Mouse (Mus musculus) central nervous system, embryonic 11.5 days (tissue): ENCODE results near the gene Nagk. TPM values are rescaled to one million over a fixed set of nuclear protein-coding genes. Genes with fewer than 3 reads are reported as not detected.

ENCODE experiments used
- polyA plus RNA-seq: library from polyadenylated mRNA; depleted of rRNA; stranded (reverse); fragments of >200 nt; gene quantifications from 2 replicates; pipeline ENCODE4 v1.2.3, GENCODE M21; 2012; rRNA removed

The Nagk gene
- polyA plus RNA-seq: 24.4 and 25.9 TPM in 2 replicates

DNA sequence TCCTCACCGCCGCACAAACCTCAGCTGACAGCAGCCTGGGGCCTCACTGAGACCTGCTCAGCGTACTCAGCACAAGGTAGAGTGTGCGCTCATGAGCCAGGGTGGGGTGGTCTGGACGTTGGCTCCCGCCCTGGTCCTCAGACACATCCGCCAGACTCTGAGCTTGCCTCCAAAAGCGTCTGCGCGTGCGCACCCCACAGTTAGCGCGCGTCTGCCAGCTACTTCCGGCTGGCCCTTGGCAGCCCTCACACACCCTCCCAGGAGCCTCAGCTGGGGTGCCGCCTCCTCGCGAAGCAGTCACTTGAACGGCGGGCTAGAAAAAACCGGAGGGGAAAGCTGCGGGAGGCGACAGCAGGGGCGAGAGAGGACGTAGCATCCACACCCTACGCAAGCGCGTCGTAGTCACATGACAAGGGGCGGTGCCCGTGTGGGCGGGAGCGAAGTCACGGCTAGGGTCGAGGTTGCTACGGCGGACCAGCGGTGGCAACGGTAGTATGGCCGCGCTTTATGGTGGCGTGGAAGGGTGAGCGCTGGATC, at the start of gene Nagk:
Nagk (plus strand) TSS at position 223 of the 537 bp plus-strand sequence.

DNA sequence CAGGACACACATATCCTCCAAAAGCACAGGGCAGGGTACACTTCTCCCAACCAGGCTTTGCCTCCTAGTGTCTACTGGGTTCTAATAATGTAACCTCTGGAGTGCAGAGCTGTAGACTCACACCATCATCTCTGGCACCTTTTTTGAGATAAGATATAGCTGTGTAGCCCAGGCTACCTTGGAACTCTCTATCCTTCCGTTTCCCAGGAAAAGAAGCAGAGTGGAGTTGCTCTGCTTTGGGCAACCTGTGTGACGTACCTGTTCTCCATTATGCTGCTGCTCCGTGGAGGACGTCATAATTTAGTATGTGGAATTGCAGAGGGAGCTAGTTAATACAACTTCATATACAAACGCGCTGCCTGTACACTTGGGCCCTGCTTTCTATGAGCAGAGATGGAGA, 32.4 kb upstream of the Nagk start, which contains the start of gene Ankrd53:
Ankrd53 (plus strand) TSS at position 301 of the 400 bp plus-strand sequence.

DNA sequence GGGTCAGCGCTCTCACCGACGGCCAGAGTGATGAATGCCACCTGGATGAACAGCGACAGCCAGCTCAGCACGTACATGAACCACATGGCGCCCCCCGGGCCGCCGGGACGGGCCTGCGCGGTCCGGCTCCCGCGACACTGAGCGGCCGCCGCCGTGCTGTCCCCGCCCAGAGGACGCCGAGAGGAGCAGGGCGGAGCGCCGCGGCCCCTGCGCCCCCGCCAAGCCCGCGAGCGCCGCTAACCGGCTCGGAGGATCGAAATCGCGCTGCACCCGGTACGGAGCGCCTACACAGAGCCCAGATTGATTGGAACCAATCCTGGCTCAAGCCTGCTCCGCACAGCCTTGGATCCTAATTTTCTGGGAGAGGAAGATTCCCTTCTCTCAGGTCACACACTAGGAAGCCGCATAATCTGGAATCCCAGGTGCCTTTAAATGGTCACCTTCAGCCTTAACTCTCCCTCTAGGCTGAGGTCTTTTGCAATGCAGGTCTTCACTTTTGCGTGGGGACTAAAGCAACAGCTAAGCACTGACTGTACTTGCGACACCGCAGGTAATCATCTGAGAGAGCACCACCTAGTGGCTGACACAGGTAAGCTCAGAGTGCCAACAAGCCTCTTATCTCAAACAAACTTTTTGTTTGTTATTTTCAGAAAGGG, 19.0 kb upstream of the Nagk start, which contains the start of gene Tex261:
Tex261 (minus strand) TSS at position 176 of the 656 bp plus-strand sequence.

DNA sequence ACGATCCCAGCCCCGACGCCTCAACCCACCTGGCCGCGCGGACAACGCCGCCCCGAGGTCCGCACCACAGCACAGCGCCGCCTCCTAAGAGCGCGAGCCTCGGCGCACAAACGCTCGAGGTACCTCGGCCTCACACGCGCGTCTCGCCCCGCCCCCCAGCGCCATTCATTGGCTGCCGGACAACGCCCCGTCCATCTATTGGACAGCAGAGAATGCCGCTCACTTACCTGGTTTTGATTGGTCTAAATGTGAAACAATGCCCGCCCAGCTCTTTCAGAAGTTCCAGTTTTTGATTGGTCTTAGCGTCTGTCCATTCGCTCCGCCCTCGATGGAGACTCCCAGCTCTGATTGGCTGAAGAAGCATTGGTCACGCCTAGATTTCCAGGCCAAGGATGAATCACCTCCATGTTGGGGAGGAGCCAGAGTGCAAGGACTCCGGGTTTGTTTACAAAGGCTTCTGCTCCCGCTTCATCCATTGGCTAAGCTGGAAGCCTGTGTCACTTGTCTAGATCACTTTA, 36.9 kb downstream of the Nagk start, which contains the start of gene Paip2b:
Paip2b (minus strand) TSS at position 136 of the 518 bp plus-strand sequence.

Other genes starting within 250 kb of the Nagk start
- gene Stambp, start 222.3 kb upstream of the Nagk start, polyA plus RNA-seq: 12.8 and 16.9 TPM in 2 replicates
- 0.07 and 0.14 TPM in 2 replicates for gene Clec4f, start 138.8 kb upstream of the Nagk start, polyA plus RNA-seq
- gene Cd207, start 117.1 kb upstream of the Nagk start, polyA plus RNA-seq: not detected in 2 replicates
- 0.26 and 0.30 TPM in 2 replicates for gene Vax2, start 83.7 kb upstream of the Nagk start, polyA plus RNA-seq
- gene Atp6v1b1, start 52.0 kb upstream of the Nagk start, polyA plus RNA-seq: 0.07 TPM in 1 of 2 replicates, not detected in the other
- gene Ankrd53, start 32.3 kb upstream of the Nagk start, polyA plus RNA-seq: not detected in 2 replicates
- gene Tex261, start 19.2 kb upstream of the Nagk start, polyA plus RNA-seq: 32.3 and 52.4 TPM in 2 replicates
- 49.4 and 61.0 TPM in 2 replicates for gene Paip2b, start 36.8 kb downstream of the Nagk start, polyA plus RNA-seq
- 89.6 and 130 TPM in 2 replicates for gene Zfp638, start 72.1 kb downstream of the Nagk start, polyA plus RNA-seq
- 5.3 and 7.0 TPM in 2 replicates for gene Dysf, start 213.6 kb downstream of the Nagk start, polyA plus RNA-seq